Mouse (Mus musculus) heart, postnatal 0 days (tissue): Measurements from ENCODE around the gene Slc7a8. TPM values are rescaled to one million over a fixed set of nuclear protein-coding genes. Genes with fewer than 3 reads are reported as not detected.

Experiments
- ATAC-seq: fragments of 200-750 bp; cut with Nextera tagmentation; 2 replicates; pipeline ENCODE4 v1.8.0; 2017; ENCODE audit warnings: low read depth, moderate number of reproducible peaks, moderate library complexity; ENCODE audit not compliant: insufficient read depth
- DNase-seq: peaks from one replicate; pipeline ENCODE4 v3.0.0-alpha.2; 2016; ENCODE audit warnings: low spot score
- H3K27ac ChIP-seq: fragments of 300-500 bp; sonication (generic); 2 replicates; pipeline ENCODE4 v1.5.1; 2014; ENCODE audit warnings: low read depth, mild to moderate bottlenecking
- H3K27me3 ChIP-seq: fragments of 300-500 bp; sonication (generic); 2 replicates; pipeline ENCODE4 v1.6.1; 2014; ENCODE audit warnings: low read length, mixed read lengths; ENCODE audit not compliant: control insufficient read depth, insufficient read depth
- H3K36me3 ChIP-seq: fragments of 300-500 bp; sonication (generic); replicated peaks from 2 replicates; pipeline ENCODE4 v1.6.1; 2014; ENCODE audit warnings: low read length, mixed read lengths; ENCODE audit not compliant: control insufficient read depth, insufficient read depth
- H3K4me1 ChIP-seq: fragments of 300-500 bp; sonication (generic); 2 replicates; pipeline ENCODE4 v1.6.1; 2014; ENCODE audit warnings: antibody characterized with exemption; ENCODE audit not compliant: control insufficient read depth, insufficient read depth
- H3K4me2 ChIP-seq: fragments of 300-500 bp; sonication (generic); 2 replicates; pipeline ENCODE4 v1.6.1; 2014; ENCODE audit warnings: low read depth, mild to moderate bottlenecking, low read length, moderate library complexity
- H3K4me3 ChIP-seq: fragments of 300-500 bp; sonication (generic); 2 replicates; pipeline ENCODE4 v1.5.1; 2014; ENCODE audit warnings: low read depth, low read length
- H3K9ac ChIP-seq: fragments of 300-500 bp; sonication (generic); replicated peaks from 2 replicates; pipeline ENCODE4 v1.6.1; 2014; ENCODE audit warnings: low read depth, low read length, mixed read lengths
- H3K9me3 ChIP-seq: fragments of 300-500 bp; sonication (generic); replicated peaks from 2 replicates; pipeline ENCODE4 v1.6.1; 2016; ENCODE audit warnings: low read length; ENCODE audit not compliant: control insufficient read depth
- CTCF ChIP-seq: IDR thresholded peaks from 2 replicates; pipeline ENCODE4 v1.5.1; 2016; ENCODE audit warnings: antibody characterized with exemption, control low read depth, low read depth
- EP300 ChIP-seq: IDR thresholded peaks from 2 replicates; pipeline ENCODE4 v1.6.1; 2016; ENCODE audit warnings: antibody characterized with exemption, low read depth
- WGBS: fragments of 180-500 bp; shearing (Covaris S2); extraction: QIAGEN DNeasy Blood & Tissue Kit; methylation state at CpG from one replicate; pipeline ENCODE4 v1.1.7; 2014; 5-methylcytosine and 5-hydroxymethylcytosine counted together
- polyA plus RNA-seq: library from polyadenylated mRNA; unstranded; fragments of >200 nt; fragmentation: Nextera tagmentation; extraction: Ambion mirVana; gene quantifications from 2 replicates; pipeline ENCODE4 v1.2.1, GENCODE M21; 2015
- total RNA-seq: library from RNA; depleted of rRNA; stranded (reverse); fragments of >200 nt; gene quantifications from 2 replicates; pipeline ENCODE4 v1.2.3, GENCODE M21; 2014; ENCODE audit warnings: low replicate concordance

The Slc7a8 gene
- total and polyA plus RNA-seq, 2 experiments from 2014 or later = 1.2 to 3.1 TPM

GRCm38 (mm10) chr14:54698733-54699132, 83.0 kb downstream of the Slc7a8 start, which contains the start of gene Gm29776:
Gene Gm29776, minus strand, starts transcription at chr14:54698833.
- Histone ChIP-seq H3K9me3 (no peaks in the 10 kb centered on the region), H3K27ac (no peak within 1 kb of the TSS), H3K27me3 (no peaks in the 10 kb centered on the region), H3K4me3 (no peak within 1 kb of the TSS), H3K4me2 (no peak within 1 kb of the TSS), H3K9ac (no peak within 1 kb of the TSS), H3K36me3 (no peaks in the 10 kb centered on the region), H3K4me1 (0 out of 2 replicates have a peak, but pooled peaks cover 8% of the 10 kb centered on the region)
- TF ChIP-seq EP300 (no peak), CTCF (no peak)
- no peak for DNase-seq
- ATAC-seq = no peak
- 71% methylated on average over 4 of the region's 4 CpGs for WGBS

- Histone ChIP-seq H3K4me2 (no peak overlapping the region), H3K27me3 (no peaks in the 10 kb centered on the region), H3K27ac (no peak overlapping the region), H3K36me3 (peaks cover 10% of the 10 kb centered on the region; the same call in 1 of the 2 replicates), H3K9me3 (no peaks in the 10 kb centered on the region), H3K4me1 (0 out of 2 replicates have a peak, but pooled peaks cover 8% of the 10 kb centered on the region), H3K4me3 (no peak overlapping the region), H3K9ac (no peak overlapping the region)
- WGBS = 80% methylated on average over 4 of the region's 4 CpGs
- no peak for DNase-seq
- ATAC-seq = no peak
- TF ChIP-seq CTCF = no peak
- TF ChIP-seq EP300 = no peak
These were observed 85.0 kb downstream of the Slc7a8 start for GRCm38 (mm10) chr14:54696752-54697151.

- peaks cover 21% of the 10 kb centered on the region for H3K36me3 ChIP-seq
- ATAC-seq = no peak
- no peak overlapping the region for H3K9ac ChIP-seq
- no peak for TF ChIP-seq EP300
- no peak for TF ChIP-seq CTCF
- no peak for DNase-seq
- 50% methylated on average over 6 of the region's 6 CpGs for WGBS
- H3K27me3 ChIP-seq = no peaks in the 10 kb centered on the region
- no peaks in the 10 kb centered on the region for H3K9me3 ChIP-seq
- H3K4me1 ChIP-seq = 0 out of 2 replicates have a peak, but pooled peaks cover 2% of the 10 kb centered on the region
- H3K4me2 ChIP-seq = no peak overlapping the region
- no peak overlapping the region for H3K27ac ChIP-seq
- no peak overlapping the region for H3K4me3 ChIP-seq
These were observed 86.7 kb downstream of the Slc7a8 start for GRCm38 (mm10) chr14:54695042-54695441.

GRCm38 (mm10) chr14:54687251-54687650, 94.5 kb downstream of the Slc7a8 start:
- Histone ChIP-seq H3K4me1 (peaks cover 11% of the 10 kb centered on the region), H3K9ac (peak overlapping the region; percentile 77), H3K9me3 (no peaks in the 10 kb centered on the region), H3K4me2 (peak overlapping the region; percentile 64), H3K4me3 (peak overlapping the region; percentile 87), H3K27ac (peak overlapping the region; percentile 97), H3K36me3 (peaks cover 35% of the 10 kb centered on the region), H3K27me3 (no peaks in the 10 kb centered on the region)
- no peak for ATAC-seq
- TF ChIP-seq EP300 (0 out of 2 replicates have a peak, but pooled peaks have one; percentile 3), CTCF (no peak)
- peak; percentile 51 for DNase-seq
- 5% methylated on average over 8 of the region's 8 CpGs for WGBS

GRCm38 (mm10) chr14:54686522-54687143, 95.1 kb downstream of the Slc7a8 start, which contains the start of gene Acin1:
Gene Acin1, minus strand, starts transcription at chr14:54686931.
- under 1% methylated on average over 44 of the region's 44 CpGs for WGBS
- Histone ChIP-seq H3K4me2 (peak within 1 kb of the TSS; percentile 85), H3K4me1 (peaks cover 11% of the 10 kb centered on the region), H3K9ac (peak within 1 kb of the TSS; percentile 93), H3K9me3 (no peaks in the 10 kb centered on the region), H3K4me3 (peak within 1 kb of the TSS; percentile 87), H3K27me3 (no peaks in the 10 kb centered on the region), H3K36me3 (peaks cover 38% of the 10 kb centered on the region), H3K27ac (peak within 1 kb of the TSS; percentile 97)
- TF ChIP-seq CTCF (no peak), EP300 (0 out of 2 replicates have a peak, but pooled peaks have one; percentile 6)
- DNase-seq = peak; percentile 99
- peak; percentile 95 for ATAC-seq

GRCm38 (mm10) chr14:54686063-54686521, 95.7 kb downstream of the Slc7a8 start, which contains the start of gene 1700123O20Rik:
Gene 1700123O20Rik, plus strand, starts transcription at chr14:54686216.
- Histone ChIP-seq H3K9me3 (no peaks in the 10 kb centered on the region), H3K4me3 (peak within 1 kb of the TSS; percentile 87), H3K27me3 (no peaks in the 10 kb centered on the region), H3K36me3 (peaks cover 38% of the 10 kb centered on the region), H3K27ac (peak within 1 kb of the TSS; percentile 97), H3K4me1 (peaks cover 11% of the 10 kb centered on the region), H3K9ac (peak within 1 kb of the TSS; percentile 93), H3K4me2 (peak within 1 kb of the TSS; percentile 85)
- TF ChIP-seq EP300 (0 out of 2 replicates have a peak, but pooled peaks have one; percentile 42), CTCF (peak; percentile 38)
- DNase-seq (peak; percentile 94), ATAC-seq (peak; percentile 67)
- under 1% methylated on average over 38 of the region's 41 CpGs for WGBS
